Comparison of ENCODE assay signal across 21 mouse cellular contexts in the genomic region with DNA sequence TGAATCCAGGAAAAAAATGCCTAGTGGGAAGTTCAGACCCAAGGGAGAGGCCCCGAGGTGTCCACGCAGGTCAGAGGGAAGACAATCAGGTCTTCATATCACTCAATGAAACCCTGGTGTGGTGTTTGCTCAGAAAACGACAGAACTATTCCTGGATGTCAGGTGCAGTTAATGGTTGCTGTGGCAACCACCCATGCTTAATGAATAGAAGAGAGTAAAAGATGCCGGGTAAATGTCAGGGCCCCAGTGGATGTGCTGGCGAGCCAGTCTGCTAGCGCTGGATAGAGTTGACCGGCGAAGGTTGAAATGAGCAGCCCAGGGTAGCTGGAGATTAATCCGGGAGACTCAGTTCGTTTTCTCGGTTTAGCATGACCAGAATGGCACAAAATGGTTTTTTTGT.
DNase-seq lines count a peak whose midpoint lies in the region; ATAC-seq and TF ChIP-seq lines count a peak whose summit lies in the region.
"Had no signal": no experiment of that assay in that cellular context is flagged by ENCODE, and none has a peak within 500 bp of the region (broad histone marks: within the 10 kb centered on the region; RNA-seq: fewer than 3 reads in every experiment).

No protein-coding gene starts in this region.

- intact Hi-C loops in left cerebral cortex, adult 2 months (cut with DNase I): no loop called here
- intact Hi-C loops in heart, adult 2 months (cut with DNase I): no loop called here

- no peak overlapping the region for H3K4me3 ChIP-seq in forebrain, embryonic 13.5 days
- H3K4me3 ChIP-seq in forebrain, embryonic 11.5 days (ENCODE audit: low read depth, low read length): no peak overlapping the region
- no peak overlapping the region for H3K4me3 ChIP-seq in left cerebral cortex, adult 2 months
- no peak overlapping the region for H3K4me3 ChIP-seq in hindbrain, embryonic 15.5 days
- H3K4me3 ChIP-seq in midbrain, embryonic 15.5 days: no peak overlapping the region
- no peak overlapping the region for H3K4me3 ChIP-seq in heart, adult 2 months
- H3K4me3 ChIP-seq: heart, embryonic 12.5 days; limb, embryonic 13.5 days; liver, embryonic 13.5 days; neural tube, embryonic 12.5 days had no signal

- H3K4me1 ChIP-seq in forebrain, embryonic 13.5 days: peaks cover 26% of the 10 kb centered on the region
- H3K4me1 ChIP-seq in forebrain, embryonic 11.5 days (replicated peaks; ENCODE audit: control insufficient read depth, insufficient read depth, low read length): no peaks in the 10 kb centered on the region; the same call in 1 of the 2 replicates
- H3K4me1 ChIP-seq in hindbrain, embryonic 15.5 days (replicated peaks): peaks cover 5% of the 10 kb centered on the region; the same call in 1 of the 2 replicates
- H3K4me1 ChIP-seq in midbrain, embryonic 15.5 days: peaks cover 13% of the 10 kb centered on the region
- H3K4me1 ChIP-seq in heart, adult 2 months (ENCODE audit: control insufficient read depth, insufficient read depth, low read length): no peaks in the 10 kb centered on the region
- H3K4me1 ChIP-seq: heart, embryonic 12.5 days; limb, embryonic 13.5 days; liver, embryonic 13.5 days had no signal

- WGBS in forebrain, embryonic 13.5 days: 34% methylated on average over 11 of the region's 11 CpGs
- WGBS in forebrain, embryonic 11.5 days: 45% methylated on average over 11 of the region's 11 CpGs
- WGBS in hindbrain, embryonic 15.5 days: 39% methylated on average over 11 of the region's 11 CpGs
- WGBS in midbrain, embryonic 15.5 days: 30% methylated on average over 11 of the region's 11 CpGs
- WGBS in heart, adult 2 months: 74% methylated on average over 11 of the region's 11 CpGs

- no peak for TF ChIP-seq EP300 in heart, adult 2 months (IDR thresholded peaks at IDR 0.05; ENCODE audit: insufficient read depth, low read depth, low read length)

- no peak overlapping the region for H3K4me2 ChIP-seq in forebrain, embryonic 13.5 days
- no peak overlapping the region for H3K4me2 ChIP-seq in forebrain, embryonic 11.5 days (ENCODE audit: low read depth, low read length, severe bottlenecking)
- H3K4me2 ChIP-seq in hindbrain, embryonic 15.5 days: no peak overlapping the region
- no peak overlapping the region for H3K4me2 ChIP-seq in midbrain, embryonic 15.5 days
- H3K4me2 ChIP-seq: heart, embryonic 12.5 days; limb, embryonic 13.5 days; liver, embryonic 13.5 days; lung, embryonic 14.5 days; neural tube, embryonic 12.5 days had no signal

- TF ChIP-seq CTCF in left cerebral cortex, adult 2 months (IDR thresholded peaks at IDR 0.05): no peak
- TF ChIP-seq CTCF in heart, adult 2 months (IDR thresholded peaks at IDR 0.05): no peak

- no peak overlapping the region for H3K27ac ChIP-seq in forebrain, embryonic 13.5 days
- no peak overlapping the region for H3K27ac ChIP-seq in forebrain, embryonic 11.5 days (ENCODE audit: low read depth, low read length)
- peak overlapping the region; percentile 28; the same call in 1 of the 2 replicates for H3K27ac ChIP-seq in left cerebral cortex, adult 2 months
- H3K27ac ChIP-seq in hindbrain, embryonic 15.5 days (replicated peaks): 0 out of 2 replicates have a peak overlapping the region, but pooled peaks have one; percentile 20
- peak overlapping the region; percentile 49 for H3K27ac ChIP-seq in midbrain, embryonic 15.5 days
- no peak overlapping the region for H3K27ac ChIP-seq in heart, adult 2 months
- H3K27ac ChIP-seq: limb, embryonic 13.5 days; liver, embryonic 13.5 days; neural tube, embryonic 12.5 days had no signal

- H3K36me3 ChIP-seq in forebrain, embryonic 13.5 days (ENCODE audit: poor library complexity, severe bottlenecking): no peaks in the 10 kb centered on the region
- no peaks in the 10 kb centered on the region for H3K36me3 ChIP-seq in forebrain, embryonic 11.5 days (ENCODE audit: control insufficient read depth, insufficient read depth, low read length)
- no peaks in the 10 kb centered on the region for H3K36me3 ChIP-seq in hindbrain, embryonic 15.5 days
- no peaks in the 10 kb centered on the region for H3K36me3 ChIP-seq in midbrain, embryonic 15.5 days (replicated peaks)
- no peaks in the 10 kb centered on the region for H3K36me3 ChIP-seq in heart, adult 2 months (ENCODE audit: control insufficient read depth, insufficient read depth, low read length)
- H3K36me3 ChIP-seq: heart, embryonic 12.5 days; limb, embryonic 13.5 days; liver, embryonic 13.5 days; neural tube, embryonic 12.5 days had no signal

- no peaks in the 10 kb centered on the region for H3K9me3 ChIP-seq in forebrain, embryonic 13.5 days (replicated peaks)
- H3K9me3 ChIP-seq in forebrain, embryonic 11.5 days (ENCODE audit: control insufficient read depth, low read length): no peaks in the 10 kb centered on the region
- H3K9me3 ChIP-seq in hindbrain, embryonic 15.5 days: no peaks in the 10 kb centered on the region
- H3K9me3 ChIP-seq in midbrain, embryonic 15.5 days: no peaks in the 10 kb centered on the region
- H3K9me3 ChIP-seq: heart, embryonic 12.5 days; limb, embryonic 13.5 days; liver, embryonic 13.5 days; neural tube, embryonic 12.5 days had no signal

- no peak for DNase-seq in forebrain, embryonic 11.5 days (ENCODE audit: low spot score)
- DNase-seq in left cerebral cortex, adult 2 months (ENCODE audit: extremely low spot score in 1 of 2, low spot score in 2 of 2): no peak
- no peak for DNase-seq in left cerebral cortex, adult 9 months (ENCODE audit: low spot score in 2 of 2)
- no peak for DNase-seq in heart, adult 2 months
- DNase-seq: adrenal gland, postnatal 10 days; cerebellum, adult 9-10 months; gastrocnemius, postnatal 10 days; heart, postnatal 14 days; kidney, adult 18-20 months; kidney, postnatal 10 days; liver, embryonic 13.5 days; lung, embryonic 14.5 days; thymus, adult 18-20 months; thymus, postnatal 4 days had no signal

- no peak for TF ChIP-seq POLR2A in heart, adult 2 months (IDR thresholded peaks at IDR 0.05; ENCODE audit: insufficient read depth, low read depth, low read length)

- no peaks in the 10 kb centered on the region for H3K27me3 ChIP-seq in forebrain, embryonic 13.5 days
- no peaks in the 10 kb centered on the region for H3K27me3 ChIP-seq in forebrain, embryonic 11.5 days (ENCODE audit: control insufficient read depth, insufficient read depth, low read length)
- no peaks in the 10 kb centered on the region for H3K27me3 ChIP-seq in hindbrain, embryonic 15.5 days
- H3K27me3 ChIP-seq in midbrain, embryonic 15.5 days (replicated peaks): no peaks in the 10 kb centered on the region
- H3K27me3 ChIP-seq in heart, adult 2 months (ENCODE audit: control insufficient read depth, insufficient read depth, low read length): no peaks in the 10 kb centered on the region
- H3K27me3 ChIP-seq: heart, embryonic 12.5 days; limb, embryonic 13.5 days; liver, embryonic 13.5 days; neural tube, embryonic 12.5 days had no signal

- no peaks in the 10 kb centered on the region for H3K79me2 ChIP-seq in heart, adult 2 months (replicated peaks; ENCODE audit: control insufficient read depth, insufficient read depth, low read length)

- 0 out of 2 replicates have a peak, but pooled peaks have one; percentile 33 for ATAC-seq in forebrain, embryonic 13.5 days
- no peak for ATAC-seq in forebrain, embryonic 11.5 days (replicated peaks; ENCODE audit: low FRiP score)
- ATAC-seq in hindbrain, embryonic 15.5 days (ENCODE audit: low FRiP score, low read depth): peak; percentile 51; the same call in 1 of the 2 replicates
- ATAC-seq in midbrain, embryonic 15.5 days (replicated peaks): peak; percentile 63; the same call in 1 of the 2 replicates
- ATAC-seq in erythroblast, adult 5-6 weeks (replicated peaks; ENCODE audit: low FRiP score, poor library complexity, severe bottlenecking): no peak

- no peak overlapping the region for H3K9ac ChIP-seq in forebrain, embryonic 13.5 days
- no peak overlapping the region for H3K9ac ChIP-seq in forebrain, embryonic 11.5 days (ENCODE audit: low read length)
- no peak overlapping the region for H3K9ac ChIP-seq in hindbrain, embryonic 15.5 days
- no peak overlapping the region for H3K9ac ChIP-seq in midbrain, embryonic 15.5 days
- no peak overlapping the region for H3K9ac ChIP-seq in heart, adult 2 months (ENCODE audit: low read depth, low read length)
- H3K9ac ChIP-seq: heart, embryonic 12.5 days; limb, embryonic 13.5 days; liver, embryonic 13.5 days; lung, embryonic 14.5 days; neural tube, embryonic 12.5 days had no signal

Comparison
In these comparisons a context has a peak if more than half of its experiments do, and no peak if none do; other contexts are left out.
1. ATAC-seq: peak in forebrain, embryonic 13.5 days (single experiment), hindbrain, embryonic 15.5 days (single experiment) and midbrain, embryonic 15.5 days (single experiment); none in forebrain, embryonic 11.5 days (single experiment) and erythroblast, adult 5-6 weeks (single experiment).
2. H3K27ac ChIP-seq: peak in left cerebral cortex, adult 2 months (single experiment), hindbrain, embryonic 15.5 days (single experiment) and midbrain, embryonic 15.5 days (single experiment); none in forebrain, embryonic 13.5 days (single experiment), forebrain, embryonic 11.5 days (single experiment) and heart, adult 2 months (single experiment).